Mouse (Mus musculus) liver, postnatal 0 days (tissue): ENCODE results near the gene Dscaml1.

ENCODE experiments used
- CTCF ChIP-seq: sonication (generic); IDR thresholded peaks from 2 replicates; pipeline ENCODE4 v1.5.1; 2016; ENCODE audit warnings: antibody characterized with exemption, low read depth
- EP300 ChIP-seq: IDR thresholded peaks from 2 replicates; pipeline ENCODE4 v1.6.1; 2016; ENCODE audit warnings: antibody characterized with exemption, low read depth, mild to moderate bottlenecking

DNA sequence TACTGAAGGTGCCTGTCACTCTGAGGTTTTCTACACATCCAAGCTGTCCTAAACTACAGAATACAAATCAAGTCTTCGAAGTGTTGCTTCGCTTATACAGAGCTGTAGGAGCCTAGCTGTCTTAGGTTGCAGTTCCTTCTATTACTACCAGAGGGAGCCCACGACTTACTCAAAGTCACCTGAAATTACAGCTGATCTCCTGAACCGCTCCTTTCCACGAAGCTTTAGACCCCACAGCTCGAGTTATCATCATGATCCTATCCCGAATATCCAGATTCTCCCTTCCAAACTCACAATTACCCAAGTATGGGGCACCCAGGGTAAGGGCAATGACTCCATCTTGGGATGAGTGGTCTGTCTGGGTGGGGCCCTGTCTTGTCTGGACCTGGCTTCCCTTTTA lies 14.6 kb upstream of the Dscaml1 start:
- peak; percentile 63 for TF ChIP-seq CTCF
- TF ChIP-seq EP300: no peak
